Mouse (Mus musculus) forebrain, postnatal 0 days (tissue): Measurements from ENCODE around the gene Pgpep1. TPM values are rescaled to one million over a fixed set of nuclear protein-coding genes. Genes with fewer than 3 reads are reported as not detected.

ENCODE experiments used
- ATAC-seq: fragments of 200-750 bp; cut with Nextera tagmentation; 2 replicates; pipeline ENCODE4 v1.8.0; 2017; ENCODE audit warnings: mild to moderate bottlenecking, moderate library complexity
- DNase-seq: peaks from one replicate; pipeline ENCODE4 v3.0.0-alpha.2; 2015
- H3K27ac ChIP-seq: fragments of 300-500 bp; sonication (generic); 2 replicates; pipeline ENCODE4 v1.5.1; 2014; ENCODE audit warnings: low read depth, mild to moderate bottlenecking, antibody characterized with exemption, low read length, moderate library complexity, mixed read lengths
- H3K27me3 ChIP-seq: fragments of 300-500 bp; sonication (generic); 2 replicates; pipeline ENCODE4 v1.6.1; 2014; ENCODE audit warnings: mild to moderate bottlenecking, low read length, mixed read lengths; ENCODE audit not compliant: insufficient read depth
- H3K36me3 ChIP-seq: fragments of 300-500 bp; sonication (generic); 2 replicates; pipeline ENCODE4 v1.6.1; 2014; ENCODE audit warnings: mild to moderate bottlenecking, moderate library complexity; ENCODE audit not compliant: insufficient read depth
- H3K4me1 ChIP-seq: fragments of 300-500 bp; sonication (generic); 2 replicates; pipeline ENCODE4 v1.6.1; 2014; ENCODE audit warnings: antibody characterized with exemption; ENCODE audit not compliant: insufficient read depth
- H3K4me2 ChIP-seq: fragments of 300-500 bp; sonication (generic); 2 replicates; pipeline ENCODE4 v1.6.1; 2014; ENCODE audit warnings: low read depth, mild to moderate bottlenecking, moderate library complexity
- H3K4me3 ChIP-seq: fragments of 300-500 bp; sonication (generic); 2 replicates; pipeline ENCODE4 v1.5.1; 2014; ENCODE audit warnings: low read depth, low read length, mixed read lengths
- H3K9ac ChIP-seq: fragments of 300-500 bp; sonication (generic); 2 replicates; pipeline ENCODE4 v1.6.1; 2014; ENCODE audit warnings: mild to moderate bottlenecking
- H3K9me3 ChIP-seq: fragments of 300-500 bp; sonication (generic); 2 replicates; pipeline ENCODE4 v1.6.1; 2016; ENCODE audit warnings: low read length
- CTCF ChIP-seq: sonication (generic); IDR thresholded peaks from 2 replicates; pipeline ENCODE4 v1.5.1; 2016; ENCODE audit warnings: antibody characterized with exemption, control low read depth, low read depth
- WGBS: fragments of 180-500 bp; shearing (Covaris S2); extraction: QIAGEN DNeasy Blood & Tissue Kit; methylation state at CpG from one replicate; pipeline ENCODE4 v1.1.7; 2014; 5-methylcytosine and 5-hydroxymethylcytosine counted together
- polyA plus RNA-seq: library from polyadenylated mRNA; unstranded; fragments of >200 nt; fragmentation: Nextera tagmentation; extraction: Ambion mirVana; gene quantifications from 2 replicates; pipeline ENCODE4 v1.2.1, GENCODE M21; 2015
- total RNA-seq: library from RNA; depleted of rRNA; stranded (reverse); fragments of >200 nt; gene quantifications from 2 replicates; pipeline ENCODE4 v1.2.3, GENCODE M21; 2014

Pgpep1 gene
- total and polyA plus RNA-seq, 2 experiments from 2014 or later = 22.1 to 26.1 TPM

DNA sequence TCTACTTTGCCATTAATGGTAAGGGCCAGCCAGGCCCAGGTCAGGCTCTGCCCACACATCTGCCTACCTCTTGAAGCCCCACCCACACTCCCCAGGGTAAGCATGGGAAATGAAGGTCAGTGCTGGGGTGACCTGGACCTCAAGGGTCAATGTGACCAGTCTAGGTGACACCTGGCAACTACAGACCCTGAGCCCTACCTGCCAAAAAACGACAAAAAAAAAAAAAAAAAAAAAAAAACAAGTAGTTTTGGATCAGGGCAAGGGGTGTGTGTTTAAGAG is 12.1 kb downstream of the Pgpep1 start:
- Histone ChIP-seq H3K4me1 (peaks cover 3% of the 10 kb centered on the region; the same call in 1 of the 2 replicates), H3K9me3 (no peaks in the 10 kb centered on the region), H3K4me2 (no peak overlapping the region), H3K27me3 (no peaks in the 10 kb centered on the region), H3K4me3 (no peak overlapping the region), H3K27ac (no peak overlapping the region), H3K9ac (no peak overlapping the region), H3K36me3 (peaks cover 22% of the 10 kb centered on the region)
- 33% methylated on average over 1 of the region's 1 CpGs for WGBS
- ATAC-seq = no peak
- DNase-seq = no peak
- no peak for TF ChIP-seq CTCF

DNA sequence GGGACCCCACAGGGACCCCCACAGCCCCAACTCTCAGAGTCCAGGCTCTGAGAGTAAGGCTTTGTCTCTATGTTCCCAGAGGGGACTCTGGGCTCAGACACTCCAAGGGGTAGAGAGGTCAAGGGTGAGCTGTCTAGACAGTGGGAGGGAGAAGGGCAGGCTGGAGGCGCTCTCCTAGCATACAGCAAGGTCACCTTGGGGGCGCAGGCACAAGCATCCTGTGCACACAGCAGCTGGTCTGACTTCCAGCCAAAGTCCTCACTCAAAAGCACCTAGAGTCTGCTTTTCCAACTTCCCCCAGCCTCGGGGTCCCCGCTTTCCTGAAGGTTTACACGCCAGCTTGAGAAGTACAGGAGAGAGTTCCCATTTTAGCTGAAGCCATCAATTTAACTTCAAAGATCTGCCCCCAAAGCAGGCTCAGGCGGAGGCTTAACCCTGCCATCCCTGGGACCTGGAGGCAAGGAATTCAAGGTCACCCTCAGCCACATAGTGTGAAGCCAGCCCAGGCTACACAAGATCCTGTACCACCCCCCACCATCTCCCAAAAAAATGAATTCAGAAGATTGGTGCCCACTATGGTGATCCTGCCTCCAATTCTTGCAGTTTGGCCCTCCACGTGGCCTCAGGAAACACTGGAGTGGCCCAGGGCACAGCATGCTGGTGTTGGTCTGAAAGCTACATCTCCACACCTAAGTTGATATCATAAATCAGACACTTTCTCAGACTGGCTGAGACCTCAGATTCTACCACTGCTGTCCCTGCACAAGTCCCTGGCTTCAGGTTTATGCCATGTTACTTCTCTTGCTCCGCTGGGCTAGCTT is 12.6 kb downstream of the Pgpep1 start:
- TF ChIP-seq CTCF = no peak
- WGBS = 70% methylated on average over 8 of the region's 8 CpGs
- Histone ChIP-seq H3K9ac (no peak overlapping the region), H3K9me3 (no peaks in the 10 kb centered on the region), H3K27me3 (no peaks in the 10 kb centered on the region), H3K4me1 (peaks cover 3% of the 10 kb centered on the region; the same call in 1 of the 2 replicates), H3K4me3 (no peak overlapping the region), H3K27ac (no peak overlapping the region), H3K4me2 (no peak overlapping the region), H3K36me3 (peaks cover 22% of the 10 kb centered on the region)
- ATAC-seq (no peak), DNase-seq (no peak)

DNA sequence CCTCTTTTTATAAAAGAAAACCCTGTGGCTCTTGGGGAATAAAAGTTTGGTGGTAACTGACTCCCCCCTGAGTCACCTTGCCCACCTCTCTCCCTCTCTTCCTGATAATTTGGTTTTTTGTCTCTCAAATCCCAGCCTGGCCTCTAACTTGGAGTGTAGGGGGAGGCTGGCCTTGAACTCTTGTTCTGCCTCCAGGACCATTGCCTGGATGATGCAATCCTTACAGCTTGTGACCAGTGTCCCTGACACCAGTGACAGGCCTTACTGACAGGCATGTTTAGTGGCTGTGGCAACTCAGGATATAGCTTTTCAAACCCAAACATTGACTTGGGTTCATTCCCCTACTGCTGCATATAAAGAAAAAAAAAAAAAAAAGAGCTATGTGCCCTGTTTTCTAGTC is 13.4 kb downstream of the Pgpep1 start:
- peaks cover 15% of the 10 kb centered on the region for H3K36me3 ChIP-seq
- no peak overlapping the region for H3K4me3 ChIP-seq
- no peak for TF ChIP-seq CTCF
- no peak overlapping the region for H3K27ac ChIP-seq
- DNase-seq (no peak), ATAC-seq (no peak)
- no peaks in the 10 kb centered on the region for H3K9me3 ChIP-seq
- peaks cover 3% of the 10 kb centered on the region; the same call in 1 of the 2 replicates for H3K4me1 ChIP-seq
- no peak overlapping the region for H3K4me2 ChIP-seq
- no peak overlapping the region for H3K9ac ChIP-seq
- no peaks in the 10 kb centered on the region for H3K27me3 ChIP-seq

GRCm38 (mm10) chr8:70646369-70646768 is 13.8 kb downstream of the Pgpep1 start:
- Histone ChIP-seq H3K4me3 (no peak overlapping the region), H3K4me2 (no peak overlapping the region), H3K36me3 (peaks cover 12% of the 10 kb centered on the region), H3K4me1 (peaks cover 3% of the 10 kb centered on the region; the same call in 1 of the 2 replicates), H3K27ac (no peak overlapping the region), H3K9me3 (no peaks in the 10 kb centered on the region), H3K9ac (no peak overlapping the region), H3K27me3 (no peaks in the 10 kb centered on the region)
- DNase-seq (no peak), ATAC-seq (no peak)
- no peak for TF ChIP-seq CTCF
- WGBS = 76% methylated on average over 6 of the region's 6 CpGs

DNA sequence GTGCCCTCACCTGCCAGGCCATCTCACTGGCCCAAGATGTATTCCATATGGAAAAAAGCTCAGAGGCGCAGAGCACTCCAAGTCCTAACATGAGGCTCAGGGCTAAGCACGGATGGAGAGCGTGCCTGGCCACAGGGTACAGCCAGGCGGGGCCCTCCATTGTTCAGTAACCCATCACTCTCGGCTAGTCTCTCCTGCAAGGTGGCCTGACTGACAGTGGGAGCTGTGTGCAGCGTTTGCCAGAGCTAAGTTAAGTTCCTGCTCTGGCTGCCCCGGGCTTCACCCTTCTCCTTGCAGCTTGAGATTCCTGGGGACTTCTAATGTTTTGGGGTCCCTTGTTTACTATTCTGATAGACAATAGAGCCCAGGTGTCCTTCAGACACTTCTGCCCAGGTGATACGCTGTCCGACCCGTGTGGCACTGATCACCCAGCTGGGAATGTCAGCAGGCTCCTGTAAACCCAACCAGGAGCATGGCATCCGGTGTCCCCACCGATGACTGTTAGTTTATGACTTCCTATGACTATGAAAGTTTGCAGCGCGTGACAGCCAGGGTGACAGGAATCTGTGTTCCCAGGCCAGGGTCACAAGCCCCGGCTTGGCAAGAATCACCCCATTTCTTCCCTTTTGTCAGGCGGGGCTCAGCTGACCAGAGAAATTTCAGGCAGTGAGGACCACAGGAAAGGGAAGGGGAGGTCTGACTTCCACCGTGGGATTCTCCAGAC is 14.5 kb downstream of the Pgpep1 start:
- H3K36me3 ChIP-seq = peaks cover 5% of the 10 kb centered on the region
- no peak for DNase-seq
- WGBS = 64% methylated on average over 17 of the region's 17 CpGs
- H3K27ac ChIP-seq = no peak overlapping the region
- no peaks in the 10 kb centered on the region for H3K27me3 ChIP-seq
- no peak overlapping the region for H3K4me2 ChIP-seq
- H3K4me1 ChIP-seq = peaks cover 3% of the 10 kb centered on the region; the same call in 1 of the 2 replicates
- no peak overlapping the region for H3K9ac ChIP-seq
- H3K4me3 ChIP-seq = no peak overlapping the region
- TF ChIP-seq CTCF = no peak
- no peaks in the 10 kb centered on the region for H3K9me3 ChIP-seq
- ATAC-seq = no peak

DNA sequence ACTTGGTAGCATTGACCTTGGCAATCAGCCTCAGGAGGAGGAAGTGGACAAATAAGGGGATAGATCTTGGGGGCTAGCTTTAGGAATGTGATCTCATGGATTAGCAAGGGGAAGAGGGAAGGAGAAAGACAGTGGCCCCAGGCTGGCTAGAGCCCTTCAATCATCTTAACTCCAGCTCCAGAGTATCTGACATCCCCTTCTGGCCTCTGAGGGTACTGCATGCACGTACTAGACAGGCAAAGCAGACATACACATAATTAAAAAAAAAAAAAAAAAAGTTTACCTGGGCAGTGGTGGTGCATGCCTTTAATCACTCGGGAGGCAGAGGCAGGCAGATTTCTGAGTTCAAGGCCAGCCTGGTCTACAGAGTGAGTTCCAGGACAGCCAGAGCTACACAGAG is 16.1 kb downstream of the Pgpep1 start:
- Histone ChIP-seq H3K4me2 (no peak overlapping the region), H3K4me3 (no peak overlapping the region), H3K27me3 (no peaks in the 10 kb centered on the region), H3K36me3 (no peaks in the 10 kb centered on the region), H3K4me1 (no peaks in the 10 kb centered on the region), H3K27ac (no peak overlapping the region), H3K9ac (no peak overlapping the region), H3K9me3 (no peaks in the 10 kb centered on the region)
- no peak for DNase-seq
- TF ChIP-seq CTCF = peak; percentile 29
- WGBS = 92% methylated on average over 2 of the region's 2 CpGs
- ATAC-seq = no peak

- no peak for TF ChIP-seq CTCF
- Histone ChIP-seq H3K4me1 (no peaks in the 10 kb centered on the region), H3K9ac (no peak overlapping the region), H3K9me3 (no peaks in the 10 kb centered on the region), H3K36me3 (no peaks in the 10 kb centered on the region), H3K27me3 (no peaks in the 10 kb centered on the region), H3K4me3 (no peak overlapping the region), H3K27ac (no peak overlapping the region), H3K4me2 (no peak overlapping the region)
- WGBS = 74% methylated on average over 3 of the region's 3 CpGs
- ATAC-seq (no peak), DNase-seq (no peak)
Observed at GRCm38 (mm10) chr8:70643019-70643418, 17.2 kb downstream of the Pgpep1 start.
